Mouse (Mus musculus) cerebellum, adult 2 months (tissue): ENCODE data around the gene Ccnl2.

ENCODE experiments used
- CTCF ChIP-seq: fragments of 200-500 bp; IDR thresholded peaks from 2 replicates; pipeline ENCODE4 v1.5.1; 2011; ENCODE audit warnings: low read depth, mild to moderate bottlenecking, control low read depth, low read length, moderate library complexity, borderline replicate concordance; ENCODE audit not compliant: insufficient read depth
- POLR2A ChIP-seq: fragments of 200-500 bp; IDR thresholded peaks from 2 replicates; pipeline ENCODE4 v1.6.1; 2011; ENCODE audit warnings: low read length, control low read depth, borderline replicate concordance; ENCODE audit not compliant: insufficient read depth

DNA sequence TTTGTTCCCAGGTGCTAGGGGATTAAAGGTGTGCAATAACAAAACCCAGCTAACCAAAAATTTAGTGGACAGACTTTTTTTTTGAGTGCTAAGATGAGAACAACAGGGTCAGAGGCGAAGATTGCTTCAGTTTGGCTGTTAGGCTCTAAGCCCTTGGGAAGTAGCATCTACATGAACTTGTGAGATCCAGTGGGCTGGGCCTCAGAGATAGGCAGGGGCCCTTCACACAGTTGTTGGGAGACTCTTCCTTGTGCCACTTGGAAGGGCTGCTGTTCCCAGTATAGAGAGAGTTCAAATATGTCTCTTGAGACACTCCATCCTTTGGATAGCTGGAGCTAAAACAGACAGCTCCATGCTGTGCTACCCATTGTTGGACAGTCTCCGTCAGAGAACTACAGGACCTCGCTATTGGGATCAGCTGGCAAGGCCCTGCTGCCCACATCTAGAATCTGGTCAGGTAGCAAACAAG lies 22.2 kb upstream of the Ccnl2 start, which contains the start of gene Ankrd65:
- no peak for TF ChIP-seq CTCF
- no peak for TF ChIP-seq POLR2A
